Mouse (Mus musculus): Measurements from ENCODE around the gene Isl1. TPM values are rescaled to one million over a fixed set of nuclear protein-coding genes. Genes with fewer than 3 reads are reported as not detected.

Gene Isl1
- polyA plus RNA-seq (2017; shearing (Covaris generic)): not detected

DNA sequence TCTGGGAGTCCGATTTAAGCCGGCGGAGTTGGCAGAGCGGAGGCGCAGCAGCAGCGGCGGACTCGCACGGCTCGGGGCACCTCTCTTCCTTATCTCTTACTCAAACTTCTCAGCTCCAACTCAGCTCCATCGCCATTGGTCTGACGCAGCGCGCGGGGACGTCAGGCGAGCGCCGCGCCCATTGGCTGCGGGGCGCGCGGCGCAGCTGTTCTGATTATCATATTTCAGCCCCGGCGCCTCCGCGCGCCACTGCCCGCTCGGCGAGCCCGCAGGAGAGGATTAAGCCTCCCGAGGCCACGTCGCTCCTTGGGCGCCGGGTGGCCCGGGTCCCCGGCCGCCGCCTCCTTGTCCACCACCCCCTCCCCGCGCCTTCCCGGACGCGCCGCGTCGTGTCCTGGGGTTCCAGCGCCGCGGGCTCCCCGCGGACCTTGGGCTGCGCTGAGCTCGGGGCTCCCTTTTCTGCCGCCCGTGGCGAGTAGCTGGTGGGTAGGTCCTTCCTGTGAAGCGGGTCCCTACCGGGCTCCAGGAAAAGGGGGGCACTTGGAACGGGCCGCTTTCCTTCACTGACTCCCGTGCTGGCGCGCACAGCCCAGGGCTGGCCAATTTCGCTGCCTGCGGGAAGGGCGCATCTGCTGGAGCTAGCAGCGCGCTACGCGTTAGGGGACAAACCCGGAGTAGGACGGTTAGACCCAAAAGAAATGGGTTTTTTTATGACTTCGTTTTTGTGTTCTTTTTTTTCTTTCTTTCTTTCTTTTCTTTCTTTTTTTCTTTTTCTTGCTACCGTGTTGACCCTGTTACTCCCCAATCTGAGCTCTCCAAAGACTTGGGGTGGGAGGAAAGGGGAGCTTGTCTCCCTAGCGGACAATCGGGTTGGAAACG is at the start of gene Isl1:
Isl1 (minus strand) TSS at position 106 of the 879 bp plus-strand sequence.

